Mouse (Mus musculus): ENCODE data around the gene Gm45521. TPM values are rescaled to one million over a fixed set of nuclear protein-coding genes. Genes with fewer than 3 reads are reported as not detected.
A peak's percentile ranks its signal among the peaks of the same experiment; 100 is the strongest.

The Gm45521 gene
- polyA plus RNA-seq, 1 experiment from 2014 or later = not detected

GRCm38 (mm10) chr14:7928362-7928761 lies 28.7 kb upstream of the Gm45521 start:
- ATAC-seq (ENCODE audit: insufficient read depth, low FRiP score, low TSS enrichment) = no peak
- DNase-seq (ENCODE audit: low spot score) = no peak
- peaks cover 13% of the 10 kb centered on the region for H3K36me3 ChIP-seq (ENCODE audit: control insufficient read depth, insufficient read depth, low read length)
- no peak overlapping the region for H3K4me3 ChIP-seq (ENCODE audit: low read depth, low read length)
- H3K9me3 ChIP-seq (ENCODE audit: control insufficient read depth, low read length) = no peaks in the 10 kb centered on the region
- no peaks in the 10 kb centered on the region for H3K27me3 ChIP-seq (ENCODE audit: control insufficient read depth, insufficient read depth, low read length)
- no peak overlapping the region for H3K27ac ChIP-seq (ENCODE audit: low read depth, low read length)
- WGBS = 82% methylated on average over 1 of the region's 1 CpGs
- H3K9ac ChIP-seq (ENCODE audit: low read length) = no peak overlapping the region
- no peak overlapping the region for H3K4me2 ChIP-seq (ENCODE audit: low read depth)
- no peaks in the 10 kb centered on the region for H3K4me1 ChIP-seq (ENCODE audit: control insufficient read depth, insufficient read depth, low read length)

- no peaks in the 10 kb centered on the region for H3K9me3 ChIP-seq (ENCODE audit: control insufficient read depth, low read length)
- no peak overlapping the region for H3K9ac ChIP-seq (ENCODE audit: low read length)
- H3K4me3 ChIP-seq (ENCODE audit: low read depth, low read length) = no peak overlapping the region
- H3K36me3 ChIP-seq (ENCODE audit: control insufficient read depth, insufficient read depth, low read length) = peaks cover 12% of the 10 kb centered on the region
- ATAC-seq (ENCODE audit: insufficient read depth, low FRiP score, low TSS enrichment) = no peak
- no peak overlapping the region for H3K4me2 ChIP-seq (ENCODE audit: low read depth)
- H3K27me3 ChIP-seq (ENCODE audit: control insufficient read depth, insufficient read depth, low read length) = no peaks in the 10 kb centered on the region
- no peak overlapping the region for H3K27ac ChIP-seq (ENCODE audit: low read depth, low read length)
- 91% methylated on average over 7 of the region's 7 CpGs for WGBS
- no peak for DNase-seq (ENCODE audit: low spot score)
- H3K4me1 ChIP-seq (ENCODE audit: control insufficient read depth, insufficient read depth, low read length) = no peaks in the 10 kb centered on the region
These were observed 28.1 kb upstream of the Gm45521 start for GRCm38 (mm10) chr14:7929029-7929428.

DNA sequence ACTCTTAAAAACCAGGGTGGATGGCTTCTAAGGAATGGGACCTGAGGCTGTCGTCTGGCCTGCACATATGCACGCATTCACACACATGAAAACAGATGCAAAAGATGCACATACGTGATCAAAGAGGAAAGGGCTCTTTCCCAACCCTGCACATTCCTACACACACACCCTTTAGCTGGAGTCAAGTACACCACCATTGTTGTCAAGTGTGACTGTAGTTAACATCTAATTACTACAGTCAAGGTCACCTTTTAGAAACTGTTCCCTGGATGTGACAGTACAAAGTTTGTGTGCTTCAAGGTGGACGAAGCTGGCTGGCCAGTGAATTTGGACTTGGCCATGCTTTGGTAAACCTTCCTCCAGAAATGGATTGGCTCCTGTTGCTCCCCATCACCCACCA lies 24.9 kb upstream of the Gm45521 start:
- peaks cover 15% of the 10 kb centered on the region for H3K36me3 ChIP-seq (ENCODE audit: control insufficient read depth, insufficient read depth, low read length)
- no peak for DNase-seq (ENCODE audit: low spot score)

DNA sequence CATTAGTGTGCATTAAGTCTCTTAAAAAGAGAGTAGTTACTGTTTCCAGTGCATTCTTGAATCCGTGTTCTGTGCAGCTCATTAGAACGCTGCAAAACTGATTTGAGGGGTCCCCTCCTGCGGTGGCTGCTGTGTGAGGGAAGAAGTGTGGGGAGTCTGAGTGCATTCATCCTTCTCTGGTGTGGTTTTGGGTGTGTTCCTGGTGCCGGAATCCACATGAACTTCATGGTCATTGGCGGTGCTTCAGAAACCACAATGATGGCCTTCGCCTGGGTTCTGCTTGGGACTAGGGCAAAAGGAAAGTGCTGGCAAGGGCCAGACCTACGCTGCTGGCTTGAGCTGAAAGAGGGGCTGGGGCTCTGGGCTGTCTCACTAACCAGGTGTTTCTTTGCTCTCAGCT lies 22.9 kb upstream of the Gm45521 start:
- 94% methylated on average over 7 of the region's 7 CpGs for WGBS
- no peaks in the 10 kb centered on the region for H3K27me3 ChIP-seq (ENCODE audit: control insufficient read depth, insufficient read depth, low read length)
- H3K4me2 ChIP-seq (ENCODE audit: low read depth) = no peak overlapping the region
- peaks cover 13% of the 10 kb centered on the region for H3K36me3 ChIP-seq (ENCODE audit: control insufficient read depth, insufficient read depth, low read length)
- H3K27ac ChIP-seq (ENCODE audit: low read depth, low read length) = no peak overlapping the region
- no peak overlapping the region for H3K4me3 ChIP-seq (ENCODE audit: low read depth, low read length)
- ATAC-seq (ENCODE audit: insufficient read depth, low FRiP score, low TSS enrichment) (no peak), DNase-seq (ENCODE audit: low spot score) (no peak)
- no peaks in the 10 kb centered on the region for H3K4me1 ChIP-seq (ENCODE audit: control insufficient read depth, insufficient read depth, low read length)
- no peak overlapping the region for H3K9ac ChIP-seq (ENCODE audit: low read length)
- no peaks in the 10 kb centered on the region for H3K9me3 ChIP-seq (ENCODE audit: control insufficient read depth, low read length)

More for the DNA sequence above, 24.9 kb upstream of the Gm45521 start:
- 98% methylated on average over 4 of the region's 4 CpGs for WGBS
- Histone ChIP-seq H3K9me3 (ENCODE audit: control insufficient read depth, low read length) (no peaks in the 10 kb centered on the region), H3K27me3 (ENCODE audit: control insufficient read depth, insufficient read depth, low read length) (no peaks in the 10 kb centered on the region), H3K4me3 (ENCODE audit: low read depth, low read length) (no peak overlapping the region), H3K9ac (ENCODE audit: low read length) (no peak overlapping the region), H3K4me2 (ENCODE audit: low read depth) (no peak overlapping the region), H3K27ac (ENCODE audit: low read depth, low read length) (no peak overlapping the region), H3K4me1 (ENCODE audit: control insufficient read depth, insufficient read depth, low read length) (no peaks in the 10 kb centered on the region)
- no peak for ATAC-seq (ENCODE audit: insufficient read depth, low FRiP score, low TSS enrichment)

- peak; percentile 50 for DNase-seq (ENCODE audit: low spot score)
- Histone ChIP-seq H3K27ac (ENCODE audit: low read depth, low read length) (no peak overlapping the region), H3K4me1 (ENCODE audit: control insufficient read depth, insufficient read depth, low read length) (no peaks in the 10 kb centered on the region), H3K9me3 (ENCODE audit: control insufficient read depth, low read length) (no peaks in the 10 kb centered on the region), H3K27me3 (ENCODE audit: control insufficient read depth, insufficient read depth, low read length) (no peaks in the 10 kb centered on the region), H3K9ac (ENCODE audit: low read length) (no peak overlapping the region), H3K36me3 (ENCODE audit: control insufficient read depth, insufficient read depth, low read length) (peaks cover 4% of the 10 kb centered on the region), H3K4me2 (ENCODE audit: low read depth) (no peak overlapping the region), H3K4me3 (ENCODE audit: low read depth, low read length) (no peak overlapping the region)
- 17% methylated on average over 17 of the region's 17 CpGs for WGBS
- ATAC-seq (ENCODE audit: insufficient read depth, low FRiP score, low TSS enrichment) = no peak
These were observed 19.9 kb upstream of the Gm45521 start for GRCm38 (mm10) chr14:7937052-7937630.

- no peak overlapping the region for H3K4me2 ChIP-seq (ENCODE audit: low read depth)
- no peaks in the 10 kb centered on the region for H3K4me1 ChIP-seq (ENCODE audit: control insufficient read depth, insufficient read depth, low read length)
- H3K4me3 ChIP-seq (ENCODE audit: low read depth, low read length) = no peak overlapping the region
- no peaks in the 10 kb centered on the region for H3K9me3 ChIP-seq (ENCODE audit: control insufficient read depth, low read length)
- peaks cover 4% of the 10 kb centered on the region for H3K36me3 ChIP-seq (ENCODE audit: control insufficient read depth, insufficient read depth, low read length)
- WGBS = 92% methylated on average over 19 of the region's 19 CpGs
- ATAC-seq (ENCODE audit: insufficient read depth, low FRiP score, low TSS enrichment) (no peak), DNase-seq (ENCODE audit: low spot score) (no peak)
- H3K27me3 ChIP-seq (ENCODE audit: control insufficient read depth, insufficient read depth, low read length) = no peaks in the 10 kb centered on the region
- H3K27ac ChIP-seq (ENCODE audit: low read depth, low read length) = no peak overlapping the region
- no peak overlapping the region for H3K9ac ChIP-seq (ENCODE audit: low read length)
These were observed 18.0 kb upstream of the Gm45521 start for GRCm38 (mm10) chr14:7938809-7939784.

- H3K36me3 ChIP-seq (ENCODE audit: control insufficient read depth, insufficient read depth, low read length) = no peaks in the 10 kb centered on the region; the same call in none of the 2 replicates
- H3K4me2 ChIP-seq (ENCODE audit: low read depth) = no peak overlapping the region
- H3K27ac ChIP-seq (ENCODE audit: low read depth, low read length) = no peak overlapping the region
- H3K4me3 ChIP-seq (ENCODE audit: low read depth, low read length) = no peak overlapping the region
- H3K27me3 ChIP-seq (ENCODE audit: control insufficient read depth, insufficient read depth, low read length) = no peaks in the 10 kb centered on the region
- no peaks in the 10 kb centered on the region for H3K9me3 ChIP-seq (ENCODE audit: control insufficient read depth, low read length)
- DNase-seq (ENCODE audit: low spot score) (no peak), ATAC-seq (ENCODE audit: insufficient read depth, low FRiP score, low TSS enrichment) (no peak)
- WGBS = 86% methylated on average over 5 of the region's 5 CpGs
- no peaks in the 10 kb centered on the region for H3K4me1 ChIP-seq (ENCODE audit: control insufficient read depth, insufficient read depth, low read length)
- no peak overlapping the region for H3K9ac ChIP-seq (ENCODE audit: low read length)
These were observed 15.7 kb upstream of the Gm45521 start for GRCm38 (mm10) chr14:7941413-7941812.

- H3K36me3 ChIP-seq (ENCODE audit: control insufficient read depth, insufficient read depth, low read length) = no peaks in the 10 kb centered on the region; the same call in none of the 2 replicates
- no peak overlapping the region for H3K4me3 ChIP-seq (ENCODE audit: low read depth, low read length)
- 89% methylated on average over 7 of the region's 7 CpGs for WGBS
These were observed 13.8 kb upstream of the Gm45521 start for GRCm38 (mm10) chr14:7943101-7943800.

More at GRCm38 (mm10) chr14:7943101-7943800, 13.8 kb upstream of the Gm45521 start:
- Histone ChIP-seq H3K9ac (ENCODE audit: low read length) (no peak overlapping the region), H3K4me1 (ENCODE audit: control insufficient read depth, insufficient read depth, low read length) (no peaks in the 10 kb centered on the region), H3K27ac (ENCODE audit: low read depth, low read length) (no peak overlapping the region), H3K9me3 (ENCODE audit: control insufficient read depth, low read length) (no peaks in the 10 kb centered on the region), H3K4me2 (ENCODE audit: low read depth) (no peak overlapping the region), H3K27me3 (ENCODE audit: control insufficient read depth, insufficient read depth, low read length) (no peaks in the 10 kb centered on the region)
- DNase-seq (ENCODE audit: low spot score) = no peak
- no peak for ATAC-seq (ENCODE audit: insufficient read depth, low FRiP score, low TSS enrichment)
